Mouse (Mus musculus) mouse trophoblast stem cell (cell line): ENCODE results near the gene Pax3.

Source experiments
- in situ Hi-C, 2 experiments: fragments of 300-500 bp; cut with MseI, MboI; formaldehyde crosslinking; loops; 2 replicates in 1 of 2; 3 replicates in 1 of 2; pipeline ENCODE4 v1.15.1; 2025

Pax3 gene

DNA sequence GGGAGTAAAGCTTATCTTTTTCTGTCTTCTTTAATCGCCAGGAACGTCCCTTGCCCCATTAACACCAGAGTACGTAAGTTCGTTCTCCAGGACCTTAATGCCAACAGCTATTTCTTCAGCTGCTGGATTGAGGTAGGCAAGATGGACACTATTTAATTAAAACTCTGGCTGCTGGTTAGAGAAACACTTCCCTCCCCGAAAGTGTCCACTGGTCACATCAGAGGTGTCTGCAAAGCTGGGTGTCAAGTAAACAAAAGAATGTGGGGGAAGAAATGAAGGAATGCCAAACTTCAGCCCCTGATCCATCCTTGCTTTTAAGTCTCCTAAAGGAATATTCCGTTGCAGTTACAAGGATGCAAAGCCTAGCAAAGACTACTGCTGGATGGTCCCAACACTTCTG, 24.6 kb downstream of the Pax3 start:
- in situ Hi-C loops: no loop called here

DNA sequence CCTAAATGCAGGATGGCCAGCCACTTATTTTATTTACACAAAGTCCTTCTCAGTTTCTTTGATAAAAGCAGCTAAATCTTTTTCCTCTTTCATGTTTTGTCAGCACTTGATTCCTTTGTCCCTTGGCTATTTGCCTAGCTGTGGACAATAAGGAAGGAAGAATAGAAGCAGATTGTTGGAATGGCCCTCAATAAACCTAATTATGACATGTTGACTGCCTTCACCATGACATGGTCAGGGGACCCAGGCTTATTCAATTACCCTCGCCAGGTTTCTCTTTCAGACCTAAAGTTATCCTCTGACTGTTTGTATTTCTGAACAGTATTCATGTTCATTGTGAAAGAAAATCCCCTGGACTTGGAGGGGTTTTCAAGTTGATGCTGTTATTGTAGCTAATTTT, 25.3 kb downstream of the Pax3 start:
- in situ Hi-C loops: no loop called here

DNA sequence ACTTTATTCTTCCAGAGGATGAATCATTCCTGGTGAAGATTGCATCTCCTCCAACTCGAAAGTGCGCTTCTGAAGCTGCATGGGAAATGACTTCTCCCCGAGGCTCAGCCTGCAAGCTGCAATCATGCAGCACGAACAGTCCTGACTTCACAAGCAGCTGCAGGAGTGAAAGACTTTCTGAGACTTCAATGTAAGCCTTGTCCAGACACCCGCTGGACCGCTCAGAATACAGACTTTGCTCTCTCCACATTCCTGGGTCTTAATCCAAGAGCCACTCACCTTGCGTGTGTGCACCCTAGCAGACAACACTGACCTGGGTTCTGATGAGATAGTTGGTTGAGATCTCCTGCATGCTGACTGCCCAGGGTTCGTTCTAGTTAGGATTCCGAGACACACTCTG, 26.2 kb downstream of the Pax3 start:
- in situ Hi-C loops: no loop called here

DNA sequence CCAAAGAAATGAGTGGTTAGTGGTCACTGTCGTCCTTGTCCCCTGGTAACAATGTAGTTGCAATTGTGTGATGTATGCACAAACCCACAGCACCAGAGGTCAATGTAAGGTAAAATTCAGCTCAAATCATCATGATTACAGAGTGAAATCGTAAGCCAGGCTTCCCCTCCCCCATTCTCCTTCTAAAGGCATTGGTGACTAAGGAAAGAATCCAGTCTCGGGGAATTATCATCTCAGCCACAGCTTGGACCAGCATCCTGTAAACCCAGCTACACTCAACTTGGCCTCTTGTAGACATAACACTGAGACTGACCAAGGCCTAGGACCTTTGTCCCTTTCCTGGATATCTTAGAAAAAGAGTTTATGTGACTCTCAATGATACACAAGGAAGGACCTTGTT, 28.1 kb downstream of the Pax3 start:
- in situ Hi-C loops: no loop called here

DNA sequence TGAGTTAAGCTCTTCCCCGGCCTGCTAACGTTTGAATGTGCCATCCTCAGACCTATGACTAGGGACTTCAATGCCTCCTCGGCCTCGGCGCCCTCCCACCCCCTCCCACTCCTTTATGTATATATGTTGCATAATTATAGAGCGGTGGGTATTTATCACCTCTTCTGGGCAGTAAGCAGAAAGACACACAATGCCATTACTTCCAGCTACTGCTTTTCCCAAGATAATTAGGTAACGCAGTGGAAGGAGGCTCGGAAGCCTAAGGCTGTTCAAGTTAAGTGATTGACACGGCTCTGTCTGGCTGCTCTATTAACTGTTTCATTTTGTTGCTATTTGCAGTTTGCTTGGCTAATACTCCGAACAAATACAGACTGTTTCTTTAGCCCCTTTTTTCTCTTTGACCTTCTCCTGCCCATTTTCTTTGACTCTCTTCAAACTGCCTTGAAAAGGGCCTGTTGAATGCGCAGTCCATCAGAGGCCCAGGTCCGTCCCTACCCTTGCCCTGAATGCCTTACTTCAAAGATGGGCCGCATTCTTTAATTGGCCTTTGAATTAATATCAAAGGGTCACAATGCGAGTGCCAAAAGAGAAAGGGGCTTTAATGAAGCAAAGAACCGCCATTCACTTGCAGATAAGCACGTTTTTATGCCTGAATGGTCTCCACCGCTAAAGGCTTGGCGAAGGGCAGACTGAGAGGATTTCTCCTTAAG, 29.2 kb downstream of the Pax3 start:
- in situ Hi-C loops: no loop called here

DNA sequence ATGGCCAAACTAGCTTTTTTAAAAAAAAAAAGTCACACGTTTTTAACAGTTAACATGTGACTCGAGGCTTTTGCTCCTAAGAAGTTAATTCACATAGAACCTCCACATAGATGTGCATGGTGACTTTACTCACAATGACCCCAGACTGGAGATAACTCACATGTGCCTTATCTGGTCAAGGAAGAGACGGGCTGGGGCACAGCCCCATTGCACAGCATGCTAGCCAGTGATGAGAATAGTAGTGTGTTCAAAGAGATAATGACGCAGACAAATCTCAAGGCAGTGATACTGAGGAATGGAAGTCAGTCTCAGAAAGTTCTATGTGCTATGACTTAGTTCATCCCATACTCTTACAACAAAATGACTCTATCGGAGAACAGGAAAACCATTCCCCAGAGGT, 35.2 kb downstream of the Pax3 start:
- in situ Hi-C loops: no loop called here

DNA sequence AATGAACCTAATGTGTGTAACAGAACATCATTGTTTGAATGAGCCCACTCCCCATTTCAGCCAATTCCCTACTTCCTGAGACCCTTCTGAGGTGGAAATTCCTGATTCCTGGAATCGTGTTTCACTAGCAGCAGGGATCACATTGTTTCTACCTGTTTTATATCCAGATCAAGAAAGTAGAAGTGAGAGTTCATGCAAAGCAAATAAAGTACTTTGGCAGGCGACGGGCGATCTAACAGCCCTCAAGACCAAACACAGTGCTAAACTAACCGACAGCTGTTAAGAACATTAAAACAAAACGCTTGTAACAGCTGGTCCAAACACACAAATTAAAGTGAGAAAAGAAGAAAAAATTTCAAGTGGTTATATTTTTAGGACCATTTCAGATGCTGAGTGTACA, 39.0 kb downstream of the Pax3 start:
- in situ Hi-C loops: no loop called here

DNA sequence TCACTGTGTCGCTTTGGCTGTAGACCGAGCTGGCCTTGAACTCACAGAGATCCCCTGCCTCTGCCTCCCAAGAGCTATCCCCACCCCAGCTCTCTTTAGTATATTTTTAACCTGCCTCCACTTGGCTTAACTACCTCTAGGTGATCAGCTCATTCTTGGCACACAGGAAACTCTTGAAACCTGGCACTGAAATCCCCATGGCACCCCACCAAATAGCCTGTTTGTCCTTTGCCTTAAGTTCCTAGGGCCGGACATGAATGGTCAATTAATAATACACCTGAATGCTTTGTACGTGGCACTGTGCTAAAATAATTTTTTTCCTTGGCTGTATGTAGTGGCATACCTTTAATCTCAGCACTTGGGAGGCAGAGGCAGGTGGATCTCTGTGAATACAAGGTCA, 41.1 kb downstream of the Pax3 start:
- in situ Hi-C loops: no loop called here

DNA sequence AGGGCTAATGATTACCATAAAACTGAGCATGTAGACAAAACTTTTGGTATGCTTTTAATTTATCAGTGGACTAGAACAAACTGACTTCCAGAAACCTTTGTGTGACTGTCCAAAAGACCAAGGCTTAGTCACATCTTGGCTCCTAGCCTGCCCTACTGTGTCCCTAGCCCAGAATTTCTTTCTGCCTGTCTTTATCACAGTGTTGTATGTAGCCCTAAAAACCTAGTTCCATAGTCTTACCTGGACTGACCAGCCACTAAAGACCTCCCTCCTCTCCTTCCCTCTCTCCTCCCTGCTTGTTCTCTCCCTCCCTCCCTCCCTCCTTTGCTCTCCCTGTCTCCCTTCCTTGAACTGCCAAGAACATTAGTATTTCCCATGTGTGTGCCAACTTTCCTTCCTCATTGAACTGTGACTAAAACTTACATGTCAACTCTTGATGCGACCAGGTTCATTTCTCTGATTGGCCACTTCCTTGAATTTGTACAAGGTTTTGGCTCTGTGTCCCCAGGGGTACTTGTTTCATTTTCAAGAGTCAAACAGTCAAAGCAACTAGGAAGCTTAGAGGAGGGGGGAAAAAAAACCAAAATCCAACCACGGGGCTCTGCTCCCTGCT, 48.8 kb downstream of the Pax3 start:
- in situ Hi-C loops: no loop called here

DNA sequence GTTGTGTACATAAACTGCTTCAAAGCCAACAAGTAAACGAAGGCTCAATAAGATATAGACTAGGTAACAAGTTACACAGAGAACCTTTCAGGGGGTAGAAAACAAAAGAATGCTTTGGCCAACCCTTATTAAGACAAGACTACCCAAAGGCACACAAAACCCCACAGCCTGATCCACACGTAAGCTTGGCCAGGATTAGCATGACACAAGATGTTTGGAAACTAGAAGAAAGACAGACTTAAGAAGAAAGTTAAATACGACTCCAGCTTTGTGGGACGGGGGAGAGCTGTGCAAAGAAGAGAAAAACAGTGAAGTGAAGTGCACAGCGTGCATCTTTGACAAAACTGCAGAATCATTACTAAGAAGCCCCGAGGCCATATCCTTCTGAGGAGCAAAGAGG, 53.5 kb downstream of the Pax3 start:
- in situ Hi-C loops: no loop called here

DNA sequence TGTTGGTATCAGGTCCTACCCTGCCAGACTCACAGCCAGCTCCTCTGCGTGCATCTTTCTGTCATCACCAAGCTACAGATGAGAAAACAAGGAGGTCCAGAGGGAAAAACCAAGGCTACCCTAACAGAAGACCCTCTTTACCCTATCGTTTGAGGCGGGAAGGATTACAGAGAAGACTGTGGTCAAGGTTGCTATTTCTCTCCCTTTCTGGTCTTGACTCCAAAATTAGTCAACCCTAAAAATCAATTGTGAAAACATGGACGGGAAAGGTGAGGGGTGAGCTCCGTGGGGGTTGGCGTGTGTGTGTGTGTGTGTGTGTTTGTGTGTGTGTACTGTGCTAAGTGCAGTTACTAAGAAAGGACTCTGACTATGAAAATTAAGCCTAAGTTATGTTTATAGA, 54.0 kb downstream of the Pax3 start:
- in situ Hi-C loops: no loop called here

DNA sequence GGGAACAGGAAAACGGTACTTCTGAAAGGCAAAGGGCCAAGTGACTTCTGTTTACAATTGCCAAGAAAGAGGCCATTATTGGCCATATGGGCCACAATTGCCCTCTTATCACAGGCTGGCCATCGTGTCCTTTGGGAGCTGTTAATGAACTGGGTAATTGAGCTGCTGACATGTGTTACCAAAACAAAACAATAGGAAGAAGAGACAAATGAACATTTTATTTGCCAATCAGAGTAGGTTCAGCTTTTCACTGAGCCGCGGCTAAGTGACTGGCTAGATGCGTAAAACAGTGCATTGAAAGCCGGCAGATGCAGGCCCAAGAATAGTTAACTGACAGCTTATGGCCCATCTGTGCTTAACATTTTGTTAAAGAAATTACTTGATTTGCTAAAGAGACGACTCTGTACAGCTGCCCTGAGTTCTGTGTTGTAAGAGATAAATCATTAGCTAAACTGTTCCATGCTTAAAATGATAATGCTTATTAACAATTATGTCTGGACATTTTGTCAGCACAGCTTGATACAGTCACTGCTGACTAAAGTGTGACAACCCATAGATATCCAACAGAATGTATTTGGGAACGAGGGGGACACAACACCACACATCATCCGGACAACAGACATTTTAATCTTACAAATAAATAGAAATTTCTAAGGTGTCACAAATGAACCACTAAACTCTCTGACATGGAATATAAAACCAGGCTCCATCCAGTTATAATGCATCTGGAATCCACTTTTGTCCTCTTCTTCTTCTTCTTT, 55.0 kb downstream of the Pax3 start:
- in situ Hi-C loops: no loop called here

DNA sequence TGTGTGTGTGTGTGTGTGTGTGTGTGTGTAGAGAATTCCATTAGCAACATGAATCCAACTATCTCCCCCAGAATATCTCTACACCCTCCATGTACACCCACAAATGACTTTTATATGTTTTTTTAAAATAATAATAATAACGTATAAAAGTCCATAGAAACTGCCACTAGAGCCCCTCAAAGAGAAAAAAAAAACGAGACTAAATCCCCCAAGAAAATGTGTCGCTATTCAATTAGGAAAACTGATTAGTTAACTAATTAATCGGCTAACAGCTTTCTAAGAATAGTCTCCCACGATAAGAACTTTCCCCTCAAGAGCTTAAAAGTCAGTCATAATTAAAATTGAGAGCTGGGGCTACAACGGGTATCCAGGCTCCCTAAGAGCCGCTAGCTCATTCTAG, 55.6 kb downstream of the Pax3 start:
- in situ Hi-C loops: no loop called here

DNA sequence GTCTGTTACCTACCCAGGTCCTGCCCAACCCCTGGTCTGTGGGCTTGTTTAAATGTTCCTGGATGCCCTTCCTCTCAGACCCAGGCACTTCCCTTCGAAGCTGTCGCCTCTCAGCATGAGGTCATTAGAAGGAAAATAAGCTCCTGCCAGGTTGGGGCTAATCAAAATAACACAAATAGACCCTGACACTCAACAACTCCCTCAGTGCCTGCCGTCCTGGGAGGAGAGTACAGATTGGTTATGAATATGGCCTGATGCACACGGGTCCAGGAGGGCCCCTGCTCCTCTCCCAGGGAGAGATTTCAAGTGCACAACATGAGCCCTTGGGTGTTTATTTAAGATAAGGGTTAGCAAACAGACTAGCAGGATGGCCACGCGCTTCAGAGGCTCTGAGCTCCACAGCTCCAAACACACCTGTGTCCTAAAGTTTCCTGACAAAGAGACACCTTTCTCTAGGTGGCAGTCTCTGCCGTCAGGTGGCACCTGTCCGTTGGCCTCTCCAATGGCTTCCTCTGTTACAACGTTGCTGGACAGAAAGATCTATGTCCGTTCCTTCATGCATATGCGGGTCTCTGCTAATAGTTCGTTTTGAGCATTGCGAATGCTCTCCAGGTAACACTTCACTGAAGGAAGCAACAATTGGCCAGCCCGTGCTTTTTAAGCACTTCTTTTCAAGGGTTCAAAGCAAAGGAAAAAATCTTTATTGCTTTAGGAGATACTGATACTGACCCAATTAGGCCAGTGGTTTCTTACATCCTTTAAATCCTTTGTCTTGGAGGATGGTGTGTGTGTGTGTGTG, 56.2 kb downstream of the Pax3 start:
- in situ Hi-C loops: no loop called here

DNA sequence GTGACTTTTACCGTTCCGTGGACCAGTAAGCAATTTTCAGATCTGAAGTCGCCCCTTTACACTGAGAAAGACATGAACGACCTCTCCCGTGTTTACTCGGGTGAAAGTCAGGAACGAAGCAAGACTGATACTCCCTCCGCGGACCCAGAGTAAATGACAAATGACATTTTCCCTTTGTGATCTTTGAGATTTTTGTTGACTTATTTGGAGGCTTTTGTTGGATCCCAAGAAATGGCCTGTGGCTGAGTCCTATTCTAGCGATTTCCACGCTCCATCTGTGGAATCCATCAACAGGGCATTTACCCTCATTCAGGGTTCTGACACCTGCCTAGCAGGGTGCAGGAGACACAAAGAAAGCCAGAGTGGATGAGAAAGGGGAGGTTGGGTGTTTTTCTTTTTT, 57.6 kb downstream of the Pax3 start:
- in situ Hi-C loops: no loop called here

DNA sequence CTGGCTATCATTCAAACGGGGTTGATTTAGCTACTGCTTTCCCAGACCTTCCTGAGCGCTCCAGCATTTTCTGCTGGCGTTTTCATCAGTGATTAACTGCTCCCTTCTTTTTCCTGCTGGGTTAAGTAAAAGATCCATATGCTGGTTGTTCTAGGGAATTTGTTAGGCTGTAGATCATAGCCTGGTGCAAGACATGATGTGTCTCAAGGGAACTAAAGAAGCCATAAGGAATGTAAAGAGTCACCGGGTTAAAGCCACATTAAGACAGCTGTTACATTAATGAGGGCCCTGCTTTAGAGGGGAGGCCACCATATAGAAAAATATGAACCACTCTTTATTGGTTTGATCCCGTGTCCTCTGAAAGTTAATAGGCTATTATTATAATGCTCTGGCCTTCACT, 67.7 kb downstream of the Pax3 start:
- in situ Hi-C loops: no loop called here

DNA sequence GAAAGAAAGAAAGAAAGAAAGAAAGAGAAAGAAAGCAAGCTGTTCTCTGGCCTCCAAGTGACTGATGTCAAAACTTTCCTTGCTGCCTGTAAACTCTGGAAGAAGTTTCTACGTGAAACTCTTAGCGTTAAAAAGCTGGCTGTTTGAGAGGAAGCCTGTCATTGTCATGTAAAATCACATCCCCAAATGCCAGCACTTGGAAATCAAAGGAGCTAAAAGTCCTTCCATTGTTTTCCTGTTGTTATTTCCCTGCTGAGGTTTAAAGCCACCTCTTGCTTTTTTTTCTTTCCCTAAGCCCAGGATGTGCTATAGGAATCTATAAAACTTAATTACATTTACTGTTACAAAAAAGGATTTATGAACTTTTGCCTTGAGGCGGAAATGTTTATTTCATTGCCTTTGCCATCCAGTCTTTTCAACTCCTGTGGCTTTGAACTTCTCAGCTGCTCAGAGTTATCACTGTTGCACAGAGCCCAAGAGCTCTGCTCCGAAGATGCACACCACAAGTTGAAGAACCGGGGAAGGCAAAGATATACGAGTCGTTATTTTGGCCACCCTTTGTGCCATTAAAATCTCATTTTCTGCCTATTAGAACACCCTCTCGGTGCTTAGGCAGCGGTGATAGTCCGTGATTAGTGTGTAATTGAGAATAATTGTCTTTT, 76.9 kb downstream of the Pax3 start:
- in situ Hi-C loops: no loop called here

DNA sequence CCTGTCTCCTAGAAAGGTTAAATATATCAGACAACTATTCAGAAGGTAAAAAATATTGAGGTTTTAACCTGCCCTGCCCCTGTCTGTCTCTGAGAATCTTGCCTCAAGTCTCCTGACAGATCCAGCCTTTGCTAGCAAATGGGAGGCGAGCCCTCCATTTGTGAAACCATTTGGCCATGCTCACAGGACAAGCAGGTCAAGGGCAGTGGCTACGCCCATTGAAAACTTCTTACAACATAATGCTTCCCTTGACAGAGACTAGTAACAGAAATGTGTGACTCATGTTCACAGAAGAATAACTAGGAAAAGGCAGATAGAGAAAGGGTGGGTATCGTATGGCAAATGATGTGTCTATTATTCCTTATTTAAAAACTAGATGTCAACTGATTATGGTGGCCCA, 80.9 kb downstream of the Pax3 start:
- in situ Hi-C loops: no loop called here

DNA sequence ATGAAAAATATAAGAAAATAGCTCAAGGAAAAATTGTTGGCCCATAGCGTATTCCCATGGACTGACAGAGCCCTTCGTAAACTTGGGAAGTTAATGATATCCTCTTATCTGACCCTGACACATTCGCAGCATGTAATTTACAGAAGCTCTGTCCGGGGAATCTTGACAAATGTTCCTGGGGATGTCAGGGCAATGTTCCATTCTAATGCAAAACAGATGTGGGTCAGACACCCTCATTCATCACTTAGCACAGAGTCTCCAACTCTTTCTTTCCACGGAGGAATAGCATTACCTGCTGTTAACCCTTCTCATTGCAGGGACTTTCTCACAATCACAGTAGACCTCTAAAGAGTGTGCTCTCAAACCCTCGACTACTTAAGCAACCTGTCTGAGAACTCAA, 86.6 kb downstream of the Pax3 start:
- in situ Hi-C loops: no loop called here

DNA sequence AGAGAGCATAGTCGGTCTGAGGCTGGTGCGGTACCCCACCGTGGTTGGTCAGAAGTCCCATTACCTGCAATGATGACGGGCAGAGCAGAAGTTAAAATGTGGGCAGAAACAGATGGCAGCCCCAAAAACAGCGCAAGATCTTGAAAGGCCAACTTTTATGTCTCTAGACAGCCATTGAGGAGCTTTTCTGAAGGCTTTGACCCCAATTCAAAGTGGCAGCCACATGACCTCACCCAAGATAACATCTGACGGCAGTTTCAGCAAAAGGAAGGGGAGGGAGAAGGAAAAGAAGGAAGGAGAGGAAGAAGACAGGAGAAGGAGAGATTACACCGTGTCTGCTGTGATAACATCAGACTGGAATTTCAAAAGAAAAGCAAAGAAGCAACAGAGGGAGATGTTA, 93.4 kb downstream of the Pax3 start:
- in situ Hi-C loops: no loop called here

DNA sequence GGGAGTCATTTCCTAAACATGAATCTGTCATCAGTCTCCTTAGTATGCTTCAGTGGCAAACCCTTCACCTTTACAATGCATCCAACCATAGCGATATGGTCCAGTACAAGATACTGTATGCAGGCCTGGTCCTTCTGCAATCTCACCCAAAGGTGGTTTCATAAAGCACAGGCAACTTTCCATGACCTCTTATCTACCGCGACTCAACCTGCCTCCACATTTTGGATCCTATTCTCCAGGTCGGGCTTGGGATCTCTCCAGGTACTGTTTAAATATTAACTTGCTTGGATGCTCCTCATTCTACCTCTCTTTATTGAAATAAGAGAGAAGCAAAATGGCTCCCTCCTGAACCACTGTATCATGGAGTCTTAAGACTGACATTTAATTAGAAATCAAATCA, 103.3 kb downstream of the Pax3 start:
- in situ Hi-C loops: no loop called here

DNA sequence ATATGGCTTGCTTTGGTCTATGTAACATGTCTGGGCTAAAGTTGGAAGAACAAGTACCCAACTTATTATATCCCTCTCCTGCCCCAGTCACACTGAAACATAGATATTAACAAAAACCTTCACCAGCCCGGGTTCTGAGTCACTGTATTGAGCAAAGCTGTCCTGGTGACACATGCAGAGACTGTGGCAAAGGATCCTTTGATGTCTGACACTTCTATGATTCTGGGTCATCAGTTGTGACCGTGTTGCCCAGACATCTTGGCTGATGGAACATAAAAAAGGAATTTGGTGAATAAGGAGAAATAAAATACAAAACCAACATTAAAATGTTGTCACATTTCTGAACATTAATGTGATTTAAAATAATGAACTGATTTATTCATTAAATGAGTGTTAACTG, 108.3 kb downstream of the Pax3 start:
- in situ Hi-C loops: no loop called here
